Mouse (Mus musculus) left cerebral cortex, adult 2 months (tissue): ENCODE results near the gene Slain2. TPM values are rescaled to one million over a fixed set of nuclear protein-coding genes. Genes with fewer than 3 reads are reported as not detected.
A peak's percentile ranks its signal among the peaks of the same experiment; 100 is the strongest.

Experiments used
- DNase-seq, 2 experiments: peaks; one replicate each; pipeline ENCODE4 v3.0.0; 2021 to 2022; ENCODE audit warnings: low spot score in 2 of 2, mixed read lengths in 1 of 2; ENCODE audit errors: extremely low spot score in 1 of 2
- H3K27ac ChIP-seq: fragments of 200-600 bp; 2 replicates; pipeline ENCODE4 v1.8.1; 2022
- H3K4me3 ChIP-seq: fragments of 200-600 bp; 2 replicates; pipeline ENCODE4 v1.8.1; 2022
- CTCF ChIP-seq: fragments of 200-600 bp; IDR thresholded peaks from 2 replicates; pipeline ENCODE4 v1.8.1; 2022; ENCODE audit warnings: antibody characterized with exemption, mild to moderate bottlenecking, moderate library complexity
- intact Hi-C: fragments of 180-260 bp; cut with DNase I; formaldehyde crosslinking; loops from one replicate; pipeline ENCODE4 v1.15.1; 2025
- total RNA-seq, 2 experiments: library from RNA; stranded (reverse); gene quantifications; 2 replicates each; pipeline ENCODE4 v1.2.3; 2021

Slain2 gene
- total RNA-seq, 2 experiments from 2014 or later, result 27.6 to 29.4 TPM

- H3K27ac ChIP-seq, result no peak overlapping the region
- no peak for DNase-seq
- intact Hi-C loops, result loop anchor here (5.0 kb wide), 1 partner anchor 760 kb away; no protein-coding TSS in a partner anchor
- H3K4me3 ChIP-seq, result no peak overlapping the region
- no peak for TF ChIP-seq CTCF
Observed at GRCm38 (mm10) chr5:72882412-72882765, 31.7 kb upstream of the Slain2 start.

GRCm38 (mm10) chr5:72883706-72884105 is 30.4 kb upstream of the Slain2 start:
- intact Hi-C loops, result loop anchor here (5.0 kb wide), 1 partner anchor 759 kb away; no protein-coding TSS in a partner anchor
- no peak overlapping the region for H3K4me3 ChIP-seq
- DNase-seq, result no peak
- H3K27ac ChIP-seq, result no peak overlapping the region
- no peak for TF ChIP-seq CTCF

- intact Hi-C loops, result no loop called here
- H3K27ac ChIP-seq, result no peak overlapping the region
Observed at GRCm38 (mm10) chr5:72886458-72887222, 27.5 kb upstream of the Slain2 start.

GRCm38 (mm10) chr5:72888260-72888659 is 25.8 kb upstream of the Slain2 start:
- no peak for DNase-seq
- intact Hi-C loops, result no loop called here
- Histone ChIP-seq H3K27ac (no peak overlapping the region), H3K4me3 (no peak overlapping the region)
- no peak for TF ChIP-seq CTCF

More at GRCm38 (mm10) chr5:72886458-72887222, 27.5 kb upstream of the Slain2 start:
- no peak overlapping the region for H3K4me3 ChIP-seq
- no peak for DNase-seq
- no peak for TF ChIP-seq CTCF

- TF ChIP-seq CTCF, result peak; percentile 85
- intact Hi-C loops, result loop anchor here (5.0 kb wide), 1 partner anchor 66 kb away; no protein-coding TSS in a partner anchor
- DNase-seq, result peak; percentile 45 to 48
- H3K27ac ChIP-seq, result no peak overlapping the region
- no peak overlapping the region for H3K4me3 ChIP-seq
Observed at GRCm38 (mm10) chr5:72891534-72891933, 22.6 kb upstream of the Slain2 start.

- Histone ChIP-seq H3K4me3 (no peak overlapping the region), H3K27ac (no peak overlapping the region)
- DNase-seq, result no peak
- peak; percentile 38 for TF ChIP-seq CTCF
- intact Hi-C loops, result loop anchor here (5.0 kb wide), 1 partner anchor 63 kb away; no protein-coding TSS in a partner anchor
Observed at GRCm38 (mm10) chr5:72893987-72894386, 20.1 kb upstream of the Slain2 start.

- no peak overlapping the region for H3K4me3 ChIP-seq
- DNase-seq, result no peak
- no peak for TF ChIP-seq CTCF
- no peak overlapping the region for H3K27ac ChIP-seq
- intact Hi-C loops, result no loop called here
Observed at GRCm38 (mm10) chr5:72895261-72895660, 18.8 kb upstream of the Slain2 start.

- Histone ChIP-seq H3K27ac (no peak overlapping the region), H3K4me3 (no peak overlapping the region)
- no peak for DNase-seq
- no peak for TF ChIP-seq CTCF
- intact Hi-C loops, result no loop called here
Observed at GRCm38 (mm10) chr5:72896478-72897279, 17.4 kb upstream of the Slain2 start.

- intact Hi-C loops, result no loop called here
- no peak for TF ChIP-seq CTCF
- H3K27ac ChIP-seq, result no peak overlapping the region
Observed at GRCm38 (mm10) chr5:72897998-72898397, 16.1 kb upstream of the Slain2 start.

GRCm38 (mm10) chr5:72899255-72899654 is 14.8 kb upstream of the Slain2 start:
- intact Hi-C loops, result no loop called here
- no peak for DNase-seq
- no peak for TF ChIP-seq CTCF
- Histone ChIP-seq H3K27ac (no peak overlapping the region), H3K4me3 (no peak overlapping the region)

More at GRCm38 (mm10) chr5:72897998-72898397, 16.1 kb upstream of the Slain2 start:
- no peak overlapping the region for H3K4me3 ChIP-seq
- no peak for DNase-seq

- intact Hi-C loops, result no loop called here
- Histone ChIP-seq H3K4me3 (no peak overlapping the region), H3K27ac (no peak overlapping the region)
- DNase-seq, result no peak
- no peak for TF ChIP-seq CTCF
Observed at GRCm38 (mm10) chr5:72901866-72902265, 12.2 kb upstream of the Slain2 start.

GRCm38 (mm10) chr5:72902312-72902711 is 11.8 kb upstream of the Slain2 start:
- Histone ChIP-seq H3K4me3 (no peak overlapping the region), H3K27ac (no peak overlapping the region)
- no peak for DNase-seq
- intact Hi-C loops, result no loop called here
- TF ChIP-seq CTCF, result no peak
